In the genomic region with DNA sequence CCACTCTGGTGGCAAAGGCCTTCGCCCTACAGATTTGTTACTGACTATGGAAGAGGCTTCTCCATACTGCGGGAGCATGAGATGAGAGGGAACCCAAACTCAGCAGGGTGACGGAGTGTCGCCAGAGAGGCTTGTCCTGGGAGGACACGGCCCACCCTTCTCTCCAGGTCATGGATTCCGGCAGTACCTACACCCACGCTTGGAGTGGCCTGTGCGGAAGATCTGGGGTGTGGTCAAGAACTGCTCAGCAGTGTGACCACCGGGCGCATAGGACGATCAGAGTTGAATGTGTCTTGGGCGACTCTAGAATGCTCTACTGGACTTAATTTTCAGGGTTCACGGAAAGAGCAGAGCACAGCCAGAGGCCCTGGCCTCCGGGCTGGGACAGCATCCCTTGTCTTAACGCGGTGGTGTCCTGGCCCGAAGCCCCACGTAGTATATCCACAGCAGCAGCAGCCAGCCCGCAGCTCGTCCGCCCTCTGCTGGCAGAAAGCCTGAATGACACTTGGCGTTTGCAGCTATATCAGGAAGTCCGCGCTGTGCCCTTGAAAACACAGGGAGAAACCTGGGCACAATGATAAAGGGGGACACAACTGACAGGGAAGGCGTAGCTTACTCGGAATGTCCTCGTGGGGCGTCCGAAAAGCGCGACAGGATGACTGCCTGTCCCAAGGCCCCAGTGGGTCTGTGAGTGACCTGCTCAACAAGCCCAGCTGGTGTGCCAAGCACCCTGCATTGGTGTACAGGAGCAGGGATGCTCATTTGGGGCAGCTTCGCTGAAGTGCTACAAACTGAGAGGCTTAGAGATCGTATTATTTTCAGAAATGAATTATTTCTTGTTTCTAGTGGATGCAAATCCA, we compare ENCODE assay signal across 8 mouse cellular contexts. TPM values are rescaled to one million over a fixed set of nuclear protein-coding genes. Genes with fewer than 3 reads are reported as not detected.
DNase-seq lines count a peak whose midpoint lies in the region; ATAC-seq and TF ChIP-seq lines count a peak whose summit lies in the region.

No protein-coding gene starts in this region.

- TF ChIP-seq CTCF in left cerebral cortex, adult 2 months (IDR thresholded peaks at IDR 0.05) = peak; percentile 98

- 0 out of 2 replicates have a peak overlapping the region, but pooled peaks have one; percentile 8 for H3K27ac ChIP-seq in left cerebral cortex, adult 2 months

- peak; percentile 91 for ATAC-seq in megakaryocyte, adult 5-6 weeks (ENCODE audit: poor library complexity, severe bottlenecking)

- peak; percentile 59 for DNase-seq in WW6 (ENCODE audit: low read depth, low spot score)
- peak; percentile 87 to 93 for DNase-seq in cerebellum, postnatal 4 days (ENCODE audit: low spot score in 2 of 2)
- DNase-seq in gastrocnemius, adult 8-10 months (ENCODE audit: low spot score in 2 of 2) = peak; percentile 72 to 77
- DNase-seq in hindlimb bud, embryonic 11.5 days (ENCODE audit: extremely low spot score, low read depth, low spot score) = peak; percentile 44
- peak; percentile 85 to 91 for DNase-seq in left cerebral cortex, adult 2 months (ENCODE audit: extremely low spot score in 1 of 2, low spot score in 2 of 2)
- peak; percentile 88 for DNase-seq in right cerebral cortex, adult 2 months (ENCODE audit: low spot score in 2 of 2)
- DNase-seq in urinary bladder, postnatal 10 days (ENCODE audit: low spot score) = peak; percentile 58

- H3K4me3 ChIP-seq in left cerebral cortex, adult 2 months = no peak overlapping the region

- intact Hi-C loops in left cerebral cortex, adult 2 months (cut with DNase I) = loop anchor here (1.0 to 5.0 kb wide), 5 partner anchors 65 to 395 kb away; no protein-coding TSS in a partner anchor

RNA-seq across cellular contexts. Expression of gene Ldhal6b, which starts 21.2 kb away (rescaled TPM):
- total RNA-seq in gastrocnemius, adult 8-10 months (2022) = under 1 TPM; 0.20 to 0.78 (median 0.31) TPM
- 1 to 10 TPM in 1 of 2 experiments, under 1 TPM in 1; 0.38 to 1.8 TPM for total RNA-seq in left cerebral cortex, adult 2 months (2021)
- 0.25 TPM in 1 of 2 replicates, not detected in the other for total RNA-seq in megakaryocyte, adult 5-6 weeks (2015)
- 0.11 TPM in 1 of 2 replicates, not detected in the other for total RNA-seq in megakaryocyte, adult 5-6 weeks (2017)

RNA-seq across cellular contexts. Expression of gene Tmem242, which starts 42.7 kb away (rescaled TPM):
- total RNA-seq in gastrocnemius, adult 8-10 months (2022) = 100 to 1,000 TPM; 154 to 168 (median 158) TPM
- total RNA-seq in left cerebral cortex, adult 2 months (2021) = 10 to 100 TPM; 80.8 to 84.0 TPM
- total RNA-seq in megakaryocyte, adult 5-6 weeks (2015) = 39.9 and 40.9 TPM in 2 replicates
- 27.0 and 30.4 TPM in 2 replicates for total RNA-seq in megakaryocyte, adult 5-6 weeks (2017)
